Mouse (Mus musculus) monocyte, adult 5-6 weeks (primary cell): ENCODE measurements around the gene Tmco5. TPM values are rescaled to one million over a fixed set of nuclear protein-coding genes. Genes with fewer than 3 reads are reported as not detected.
"Not testable (repeated sequence)": the region's sequence is repeated elsewhere in the genome, so short reads cannot be mapped to it uniquely, and the experiment has no call there.

Experiments
- ATAC-seq: fragments of 153-309, 156-312 bp; replicated peaks from 2 replicates; pipeline ENCODE4 v1.8.0; 2017; ENCODE audit warnings: mild to moderate bottlenecking; ENCODE audit not compliant: low TSS enrichment, insufficient number of reproducible peaks, severe bottlenecking, poor library complexity, low FRiP score
- total RNA-seq: library from RNA; stranded (forward); fragments of 200-1000, 200-491, 200-594 nt; gene quantifications from 3 replicates; pipeline ENCODE4 v1.2.3, GENCODE M21; 2017

Gene Tmco5
- total RNA-seq, 1 experiment from 2014 or later: not detected

DNA sequence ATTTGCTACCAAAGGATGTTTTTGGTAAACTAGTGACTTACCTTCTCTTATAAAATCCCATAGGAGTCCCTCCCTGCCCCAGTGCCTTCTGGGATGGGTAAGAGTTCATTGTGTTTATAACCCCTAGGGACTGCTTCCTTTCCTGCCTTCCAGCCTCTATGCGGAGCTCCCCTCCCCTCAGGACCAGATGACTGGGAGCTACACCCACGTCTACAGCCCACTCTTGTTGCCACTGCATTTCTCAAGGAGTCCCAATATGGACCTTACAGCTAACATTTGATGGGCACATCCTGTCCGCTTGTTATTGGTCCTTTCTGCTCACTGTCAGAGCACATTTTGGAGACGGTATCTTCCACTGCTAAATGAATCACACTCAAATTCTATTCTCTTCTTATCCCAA lies 36.1 kb downstream of the Tmco5 start:
- ATAC-seq: no peak

DNA sequence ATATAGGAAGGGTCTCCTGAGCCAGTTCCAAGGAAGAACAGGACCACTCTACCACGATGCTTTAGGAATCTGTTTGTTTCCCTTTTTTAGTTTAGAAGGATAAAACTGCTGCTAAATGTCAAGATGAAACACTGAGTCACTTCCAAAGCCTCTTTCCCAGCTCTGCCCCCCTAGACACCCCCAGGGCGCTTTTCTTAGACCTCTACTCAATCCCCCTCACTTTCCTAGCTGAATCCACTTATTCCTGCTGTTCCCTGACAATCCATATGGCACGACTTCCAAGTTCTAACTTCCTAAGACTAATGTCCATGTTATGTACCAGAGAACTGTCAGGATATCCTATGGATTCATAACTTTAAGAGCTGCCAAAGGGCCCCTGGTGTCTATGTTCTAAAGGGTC lies 40.1 kb downstream of the Tmco5 start:
- no peak for ATAC-seq

DNA sequence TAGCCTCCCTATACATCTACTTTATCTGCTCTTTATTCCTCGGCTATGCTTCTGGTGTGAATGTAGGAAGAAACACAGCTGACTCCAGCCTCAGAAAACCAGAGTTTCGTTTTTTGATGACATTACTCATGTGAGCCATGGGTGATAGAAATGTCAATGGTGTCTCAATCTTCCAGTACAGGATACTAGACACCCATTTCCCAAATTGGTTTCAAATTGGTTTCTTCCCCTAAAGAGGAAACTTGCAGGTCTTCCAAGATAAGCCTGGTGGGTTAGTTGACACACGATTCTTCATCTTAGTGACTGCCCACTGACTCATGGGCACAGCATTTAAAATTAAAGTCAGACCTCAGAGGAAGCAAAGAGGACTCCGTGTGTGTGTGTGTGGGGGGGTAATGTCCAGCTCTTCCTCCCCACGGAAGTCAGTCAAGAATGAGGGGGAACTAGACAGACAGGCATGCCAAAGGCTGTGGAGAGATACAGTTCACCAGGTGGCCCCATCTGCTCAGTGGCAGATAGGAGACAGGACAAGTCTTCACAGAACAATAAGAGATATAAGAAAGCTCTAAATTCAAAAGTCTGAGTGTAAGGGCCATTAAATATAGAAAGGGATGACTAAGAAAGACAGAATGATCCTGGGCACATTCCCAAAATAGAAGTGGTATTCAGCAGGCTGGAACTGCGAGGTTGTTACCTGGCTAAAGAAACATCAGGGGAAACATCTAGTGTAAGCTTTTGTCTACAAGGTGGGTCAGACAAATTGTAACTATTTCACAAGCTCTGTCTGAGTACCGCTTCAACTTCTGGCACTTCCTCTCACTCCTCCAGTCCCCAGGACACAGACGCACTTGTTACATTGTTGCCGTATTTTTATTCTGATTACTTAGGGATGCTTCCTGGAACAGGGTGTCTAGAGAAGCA lies 44.3 kb downstream of the Tmco5 start:
- 0 out of 2 replicates have a peak, but pooled peaks have one; percentile 3 for ATAC-seq

DNA sequence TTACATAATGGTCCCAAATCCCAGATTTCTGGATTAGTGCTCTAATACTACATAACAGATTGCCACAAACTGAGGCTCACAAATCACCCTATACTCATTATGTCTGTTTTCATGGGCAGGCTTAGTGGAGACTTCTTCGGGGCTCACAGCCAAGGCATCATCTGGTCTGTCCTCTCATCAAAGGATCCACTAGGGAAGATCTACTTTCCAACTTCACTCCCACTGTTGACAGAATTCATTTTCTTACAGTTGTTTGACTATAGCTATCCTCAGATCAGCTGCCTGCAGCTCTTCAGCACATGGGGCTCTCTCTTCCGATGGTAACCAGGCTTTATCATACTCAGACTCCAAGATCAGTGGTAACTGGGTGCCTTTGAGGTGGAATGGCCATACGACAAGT lies 45.2 kb downstream of the Tmco5 start:
- ATAC-seq: no peak

DNA sequence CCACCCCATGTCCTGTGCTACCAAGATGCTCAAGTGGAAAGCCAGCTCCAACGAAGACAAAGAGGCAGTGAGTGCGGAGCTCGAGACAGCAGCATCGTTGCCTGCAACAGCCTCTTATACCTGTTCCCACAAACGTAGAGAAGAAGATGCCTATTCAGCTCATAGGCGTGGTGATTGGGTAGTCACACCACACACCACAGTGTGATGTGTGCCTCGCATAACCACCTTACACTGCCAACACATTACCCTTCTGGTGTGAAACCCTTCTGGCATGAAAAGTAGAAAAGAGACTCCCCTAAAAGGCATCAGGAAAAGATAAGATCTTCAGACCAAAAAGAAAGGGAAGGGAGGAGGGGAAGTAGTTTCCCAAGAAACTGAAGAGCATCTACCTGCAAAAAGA lies 45.8 kb downstream of the Tmco5 start:
- no peak for ATAC-seq

DNA sequence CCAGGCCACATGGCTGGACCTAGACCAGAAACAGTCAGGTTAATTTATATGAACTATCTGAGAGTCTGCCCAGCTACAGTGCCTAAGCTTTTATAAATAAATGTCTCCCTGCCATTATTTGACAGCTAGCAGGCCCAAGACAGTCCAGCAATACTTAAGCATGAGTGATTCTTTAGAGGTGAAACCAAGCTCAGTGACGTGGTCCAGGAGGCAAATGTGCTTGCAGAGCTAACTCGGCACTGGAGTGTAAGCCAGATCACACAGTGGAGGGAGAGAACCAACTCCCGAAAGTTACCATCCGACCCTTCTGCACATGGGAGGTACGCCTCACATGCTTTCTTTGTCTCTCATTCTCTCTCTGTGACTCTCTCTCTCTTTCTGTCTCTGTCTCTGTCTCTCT lies 46.7 kb downstream of the Tmco5 start:
- no peak for ATAC-seq

DNA sequence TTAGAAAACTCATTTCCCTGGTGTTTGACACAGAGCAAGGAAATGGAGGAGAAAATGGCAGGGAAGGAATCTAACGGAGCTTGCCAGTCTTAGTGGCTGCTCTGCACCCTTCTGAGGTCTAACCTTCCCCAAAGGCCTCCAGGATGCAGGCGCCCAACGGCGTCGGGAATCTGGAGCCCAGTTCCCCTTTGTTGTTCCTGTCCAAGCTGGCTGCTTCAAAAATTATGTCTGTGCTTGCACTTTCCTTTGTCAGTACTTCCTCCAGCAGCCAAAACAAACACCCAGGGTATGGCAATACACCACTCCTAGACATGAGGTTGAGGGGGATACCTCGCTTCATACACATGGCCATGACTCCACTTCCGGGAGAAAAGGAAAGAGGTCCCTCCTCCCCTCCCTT lies 53.7 kb downstream of the Tmco5 start:
- ATAC-seq: 0 out of 2 replicates have a peak, but pooled peaks have one; percentile 50

DNA sequence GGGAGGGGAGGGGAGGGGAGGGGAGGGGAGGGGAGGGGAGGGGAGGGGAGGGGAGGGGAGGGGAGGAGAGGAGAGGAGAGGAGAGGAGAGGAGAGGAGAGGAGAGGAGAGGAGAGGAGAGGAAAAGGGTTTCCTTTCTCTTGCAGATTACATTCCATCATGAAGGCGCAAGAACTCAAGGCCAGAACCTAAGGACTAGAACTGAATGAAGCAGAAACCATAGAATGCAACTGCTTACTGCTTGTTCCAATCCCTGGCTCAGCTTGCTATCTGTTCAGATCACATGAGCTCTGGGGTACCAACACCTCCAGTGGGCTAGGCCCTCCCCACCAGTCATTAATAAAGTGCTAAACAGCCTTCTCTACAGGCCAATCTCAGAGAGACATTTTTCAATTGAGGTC lies 55.7 kb downstream of the Tmco5 start:
- not testable (repeated sequence) for ATAC-seq

DNA sequence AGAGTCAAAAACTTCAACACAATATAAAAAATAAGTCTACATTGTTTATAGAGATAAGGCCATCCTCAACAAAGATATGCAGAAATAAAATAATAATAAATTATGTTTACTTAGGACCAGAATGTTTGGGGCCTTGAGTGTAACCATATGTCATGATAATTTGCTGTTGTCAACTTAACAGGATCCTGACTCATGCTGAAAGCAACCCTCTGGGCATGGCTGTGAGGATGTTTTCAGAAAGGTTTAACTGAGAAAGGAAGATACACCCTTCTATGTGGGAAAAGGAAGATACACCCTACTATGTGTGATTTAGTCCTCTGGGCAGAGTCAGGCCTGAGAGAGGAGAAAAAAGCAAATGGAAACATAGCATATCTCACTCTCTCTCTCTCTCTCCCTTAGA lies 56.3 kb downstream of the Tmco5 start:
- no peak for ATAC-seq

DNA sequence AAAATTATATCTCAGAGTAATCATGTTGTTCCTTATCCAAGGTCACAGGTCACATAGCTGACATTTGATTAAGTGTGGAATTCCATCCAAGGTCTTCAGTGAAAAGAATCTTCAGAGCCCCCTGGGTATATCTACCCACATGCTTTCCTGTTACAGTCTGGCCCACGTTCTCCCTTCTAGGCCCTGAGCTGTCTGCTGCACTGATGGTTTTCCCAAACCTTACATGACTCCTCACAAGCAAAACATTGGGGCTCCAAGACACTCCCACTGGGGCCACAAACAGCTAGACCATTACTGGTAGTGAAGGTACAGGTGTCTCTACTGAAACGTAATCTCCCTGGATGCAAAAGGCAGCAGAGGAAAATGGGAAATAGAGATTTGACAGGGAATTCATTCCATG lies 57.9 kb downstream of the Tmco5 start:
- ATAC-seq: no peak

DNA sequence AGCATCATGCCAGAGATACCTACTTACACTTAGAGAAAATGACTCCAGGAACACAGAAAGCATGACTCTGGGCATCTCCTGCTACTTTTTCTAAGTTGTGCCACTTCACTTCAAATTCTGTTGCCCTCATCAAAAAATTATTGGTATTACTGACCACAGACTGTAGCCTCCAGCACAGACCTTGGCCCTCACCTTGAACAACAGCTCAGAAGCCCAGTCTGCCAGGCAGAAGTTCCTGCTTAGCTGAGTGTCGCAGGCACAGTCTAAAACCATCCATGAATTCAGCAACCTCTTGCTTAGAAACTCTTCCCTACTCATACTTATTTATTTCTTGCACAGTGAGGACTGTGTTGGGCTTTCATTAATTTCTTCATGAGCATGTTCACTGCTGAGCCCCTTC lies 58.7 kb downstream of the Tmco5 start:
- ATAC-seq: no peak

DNA sequence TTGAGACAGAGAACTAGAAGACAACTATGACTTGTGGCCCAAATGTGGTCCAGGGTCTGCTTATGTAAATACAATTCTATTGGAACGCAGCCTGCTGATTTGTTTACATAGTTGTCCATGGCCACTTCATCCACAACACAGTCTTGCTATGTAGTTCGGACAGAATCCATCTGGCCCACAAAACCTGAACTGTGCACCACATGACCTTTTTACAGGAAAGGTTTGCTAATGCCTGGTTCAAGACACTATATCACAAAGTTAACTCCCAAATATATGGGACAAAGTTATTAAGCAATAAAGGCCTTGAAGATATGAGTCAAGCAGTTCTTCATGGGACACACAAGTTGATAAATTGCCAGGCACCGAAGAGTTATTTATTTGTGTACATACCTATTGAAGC lies 63.3 kb downstream of the Tmco5 start:
- no peak for ATAC-seq

Other genes starting within 250 kb of the Tmco5 start
- 35.3 to 56.2 TPM (median 52.3 TPM) in 3 replicates for gene Spred1, start 242.7 kb downstream of the Tmco5 start, total RNA-seq